Mouse (Mus musculus) frontal cortex, postnatal 25 days (tissue): ENCODE results near the gene Il18.

Source experiments
- DNase-seq, 2 experiments: peaks; one replicate each; pipeline ENCODE4 v3.0.0; 2022; ENCODE audit warnings: low spot score in 2 of 2

Il18 gene

GRCm38 (mm10) chr9:50553547-50553946 is 1.1 kb upstream of the Il18 start:
- DNase-seq: no peak

- DNase-seq: no peak
These were observed 443 bp downstream of the Il18 start, which contains the start of gene Bco2 for GRCm38 (mm10) chr9:50555094-50555446. Gene Bco2, minus strand, starts transcription at chr9:50555181.

GRCm38 (mm10) chr9:50561145-50561917 is 6.7 kb downstream of the Il18 start, which contains the start of gene Tex12:
Gene Tex12, minus strand, starts transcription at chr9:50561325.
- DNase-seq: no peak

GRCm38 (mm10) chr9:50561918-50562360 is 7.3 kb downstream of the Il18 start:
- DNase-seq: no peak

- no peak for DNase-seq
These were observed 10.5 kb downstream of the Il18 start for GRCm38 (mm10) chr9:50565173-50565572.

- no peak for DNase-seq
These were observed 11.3 kb downstream of the Il18 start for GRCm38 (mm10) chr9:50565940-50566339.

- no peak for DNase-seq
These were observed 12.7 kb downstream of the Il18 start for GRCm38 (mm10) chr9:50567372-50567771.

- no peak for DNase-seq
These were observed 13.3 kb downstream of the Il18 start for GRCm38 (mm10) chr9:50567881-50568280.

- DNase-seq: no peak
These were observed 15.2 kb downstream of the Il18 start for GRCm38 (mm10) chr9:50569599-50570525.

- DNase-seq: no peak
These were observed 25.7 kb downstream of the Il18 start for GRCm38 (mm10) chr9:50580370-50580769.

GRCm38 (mm10) chr9:50585145-50585818 is 30.7 kb downstream of the Il18 start:
- DNase-seq: no peak

GRCm38 (mm10) chr9:50586955-50587354 is 32.3 kb downstream of the Il18 start:
- no peak for DNase-seq

GRCm38 (mm10) chr9:50590856-50591518 is 36.4 kb downstream of the Il18 start:
- DNase-seq: no peak

- no peak for DNase-seq
These were observed 38.3 kb downstream of the Il18 start for GRCm38 (mm10) chr9:50592955-50593354.

- DNase-seq: no peak
These were observed 38.9 kb downstream of the Il18 start for GRCm38 (mm10) chr9:50593544-50593943.

GRCm38 (mm10) chr9:50594794-50595417 is 40.3 kb downstream of the Il18 start:
- no peak for DNase-seq

GRCm38 (mm10) chr9:50596973-50597372 is 42.3 kb downstream of the Il18 start:
- no peak for DNase-seq

- no peak for DNase-seq
These were observed 46.9 kb downstream of the Il18 start for GRCm38 (mm10) chr9:50601536-50601935.

GRCm38 (mm10) chr9:50602055-50602845 is 47.6 kb downstream of the Il18 start:
- DNase-seq: no peak
